Mouse (Mus musculus) limb, embryonic 14.5 days (tissue): ENCODE results near the gene Hcls1. TPM values are rescaled to one million over a fixed set of nuclear protein-coding genes. Genes with fewer than 3 reads are reported as not detected.

Experiments
- ATAC-seq: fragments of 200-750 bp; cut with Nextera tagmentation; 2 replicates; pipeline ENCODE4 v1.8.0; 2017; ENCODE audit warnings: low read depth, moderate number of reproducible peaks, moderate TSS enrichment; ENCODE audit not compliant: low FRiP score
- DNase-seq: peaks from one replicate; pipeline ENCODE4 v3.0.0-alpha.2; 2015; ENCODE audit warnings: low spot score
- H3K27ac ChIP-seq: fragments of 300-500 bp; sonication (generic); replicated peaks from 2 replicates; pipeline ENCODE4 v1.5.1; 2014; ENCODE audit warnings: low read depth, mild to moderate bottlenecking, low read length, moderate library complexity, mixed read lengths
- H3K27me3 ChIP-seq: fragments of 300-500 bp; sonication (generic); 2 replicates; pipeline ENCODE4 v1.6.1; 2014; ENCODE audit warnings: low read length, mixed read lengths; ENCODE audit not compliant: control insufficient read depth, insufficient read depth
- H3K36me3 ChIP-seq: fragments of 300-500 bp; sonication (generic); 2 replicates; pipeline ENCODE4 v1.6.1; 2014; ENCODE audit warnings: mild to moderate bottlenecking, low read length, moderate library complexity, mixed read lengths; ENCODE audit not compliant: control insufficient read depth, insufficient read depth
- H3K4me1 ChIP-seq: fragments of 300-500 bp; sonication (generic); 2 replicates; pipeline ENCODE4 v1.6.1; 2014; ENCODE audit warnings: antibody characterized with exemption, low read length, mixed read lengths; ENCODE audit not compliant: control insufficient read depth, insufficient read depth
- H3K4me2 ChIP-seq: fragments of 300-500 bp; sonication (generic); replicated peaks from 2 replicates; pipeline ENCODE4 v1.6.1; 2014; ENCODE audit warnings: low read depth, mild to moderate bottlenecking, low read length, moderate library complexity; ENCODE audit not compliant: severe bottlenecking
- H3K4me3 ChIP-seq: fragments of 300-500 bp; sonication (generic); replicated peaks from 2 replicates; pipeline ENCODE4 v1.5.1; 2014; ENCODE audit warnings: low read length
- H3K9ac ChIP-seq: fragments of 300-500 bp; sonication (generic); 2 replicates; pipeline ENCODE4 v1.6.1; 2014; ENCODE audit warnings: mild to moderate bottlenecking, low read depth, low read length, moderate library complexity; ENCODE audit not compliant: severe bottlenecking
- H3K9me3 ChIP-seq: fragments of 300-500 bp; sonication (generic); 2 replicates; pipeline ENCODE4 v1.6.1; 2016; ENCODE audit warnings: low read length; ENCODE audit not compliant: control insufficient read depth
- POLR2A ChIP-seq: fragments of 200-500 bp; IDR thresholded peaks from 2 replicates; pipeline ENCODE4 v1.8.0; 2012; ENCODE audit warnings: inconsistent platforms, mild to moderate bottlenecking, moderate library complexity, borderline replicate concordance; ENCODE audit not compliant: insufficient read depth, insufficient read length; ENCODE audit errors: extremely low read depth
- WGBS: fragments of 180-500 bp; shearing (Covaris S2); extraction: QIAGEN DNeasy Blood & Tissue Kit; methylation state at CpG from one replicate; pipeline ENCODE4 v1.1.7; 2014; 5-methylcytosine and 5-hydroxymethylcytosine counted together
- polyA plus RNA-seq, 2 experiments: library from polyadenylated mRNA; depleted of rRNA in 1 of 2; stranded (reverse) in 1 of 2; unstranded in 1 of 2; fragments of >200 nt; fragmentation: Nextera tagmentation in 1 of 2; extraction: Ambion mirVana in 1 of 2; gene quantifications; 2 replicates each; pipeline versions ENCODE4 v1.2.1 to v1.2.3; 2012 to 2014

Hcls1 gene
- polyA plus RNA-seq, 2 experiments: 3.3 to 7.7 TPM

DNA sequence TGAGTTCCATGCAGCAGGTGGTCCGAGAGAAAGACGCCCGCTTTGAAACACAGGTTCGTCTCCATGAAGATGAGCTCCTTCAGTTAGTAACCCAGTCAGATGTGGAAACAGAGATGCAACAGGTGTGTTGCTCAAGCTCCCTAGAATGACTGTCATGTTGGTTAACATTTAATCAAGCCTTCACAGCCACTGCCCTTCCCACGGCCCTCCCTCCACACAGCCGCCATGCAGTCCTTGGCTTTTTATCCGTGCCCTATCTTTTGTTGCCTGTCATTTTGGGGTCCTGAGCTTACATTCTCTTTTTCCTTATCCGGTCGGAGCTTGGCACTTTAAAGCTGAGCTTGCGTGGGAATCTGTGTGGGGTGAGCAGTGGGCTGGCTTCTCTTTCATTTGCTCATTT is 41.5 kb upstream of the Hcls1 start:
- Histone ChIP-seq H3K9ac (no peak overlapping the region), H3K27ac (no peak overlapping the region), H3K9me3 (no peaks in the 10 kb centered on the region), H3K27me3 (no peaks in the 10 kb centered on the region), H3K4me3 (no peak overlapping the region), H3K4me1 (no peaks in the 10 kb centered on the region), H3K36me3 (peaks cover 83% of the 10 kb centered on the region), H3K4me2 (no peak overlapping the region)
- DNase-seq: no peak
- no peak for ATAC-seq
- WGBS: 94% methylated on average over 10 of the region's 10 CpGs
- no peak for TF ChIP-seq POLR2A

GRCm38 (mm10) chr16:36896712-36897111 is 38.1 kb upstream of the Hcls1 start:
- peaks cover 86% of the 10 kb centered on the region for H3K36me3 ChIP-seq
- H3K27ac ChIP-seq: no peak overlapping the region
- H3K9ac ChIP-seq: no peak overlapping the region
- no peak overlapping the region for H3K4me3 ChIP-seq
- no peaks in the 10 kb centered on the region for H3K27me3 ChIP-seq
- no peak overlapping the region for H3K4me2 ChIP-seq
- no peak for TF ChIP-seq POLR2A
- WGBS: 90% methylated on average over 6 of the region's 6 CpGs
- no peak for DNase-seq
- ATAC-seq: no peak
- no peaks in the 10 kb centered on the region for H3K9me3 ChIP-seq
- no peaks in the 10 kb centered on the region for H3K4me1 ChIP-seq

DNA sequence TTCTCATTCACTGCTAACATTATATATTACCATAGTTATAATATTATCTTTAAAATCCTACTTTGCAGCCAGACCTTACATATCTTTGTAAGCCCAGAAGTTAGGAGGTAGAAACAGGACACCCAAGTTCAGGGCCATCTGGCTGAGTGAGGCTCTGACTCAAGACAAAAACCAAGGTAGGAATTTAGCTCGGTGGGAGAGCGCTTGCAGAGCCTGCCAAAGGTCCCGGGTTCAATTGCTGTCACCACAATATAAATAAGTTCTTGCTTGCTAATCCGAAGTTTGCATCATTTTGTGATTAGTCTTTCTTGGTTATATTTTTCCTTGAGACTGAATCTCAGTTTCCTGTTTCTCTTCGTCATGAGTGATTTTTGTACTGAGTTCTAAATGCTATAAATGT is 31.6 kb upstream of the Hcls1 start:
- H3K9me3 ChIP-seq: no peaks in the 10 kb centered on the region
- H3K36me3 ChIP-seq: peaks cover 70% of the 10 kb centered on the region
- ATAC-seq: no peak
- no peak overlapping the region for H3K4me2 ChIP-seq
- H3K9ac ChIP-seq: no peak overlapping the region
- DNase-seq: no peak
- TF ChIP-seq POLR2A: no peak
- H3K27ac ChIP-seq: no peak overlapping the region
- WGBS: 95% methylated on average over 5 of the region's 5 CpGs
- H3K4me1 ChIP-seq: no peaks in the 10 kb centered on the region
- no peaks in the 10 kb centered on the region for H3K27me3 ChIP-seq
- no peak overlapping the region for H3K4me3 ChIP-seq

- no peaks in the 10 kb centered on the region for H3K27me3 ChIP-seq
- WGBS: 82% methylated on average over 10 of the region's 10 CpGs
- TF ChIP-seq POLR2A: no peak
- H3K4me1 ChIP-seq: no peaks in the 10 kb centered on the region
- H3K9ac ChIP-seq: no peak overlapping the region
- H3K4me2 ChIP-seq: no peak overlapping the region
- DNase-seq (no peak), ATAC-seq (no peak)
- H3K27ac ChIP-seq: no peak overlapping the region
- peaks cover 69% of the 10 kb centered on the region for H3K36me3 ChIP-seq
- no peaks in the 10 kb centered on the region for H3K9me3 ChIP-seq
- H3K4me3 ChIP-seq: no peak overlapping the region
Observed at GRCm38 (mm10) chr16:36911909-36912308, 22.9 kb upstream of the Hcls1 start.

- no peak for TF ChIP-seq POLR2A
- Histone ChIP-seq H3K4me1 (no peaks in the 10 kb centered on the region), H3K4me2 (no peak overlapping the region), H3K9me3 (no peaks in the 10 kb centered on the region), H3K27ac (no peak overlapping the region), H3K4me3 (no peak overlapping the region), H3K9ac (no peak overlapping the region), H3K27me3 (no peaks in the 10 kb centered on the region), H3K36me3 (peaks cover 73% of the 10 kb centered on the region)
- ATAC-seq (no peak), DNase-seq (no peak)
- WGBS: 87% methylated on average over 13 of the region's 13 CpGs
Observed at GRCm38 (mm10) chr16:36912311-36912710, 22.5 kb upstream of the Hcls1 start.

GRCm38 (mm10) chr16:36914195-36914594 is 20.6 kb upstream of the Hcls1 start:
- H3K27me3 ChIP-seq: no peaks in the 10 kb centered on the region
- H3K27ac ChIP-seq: no peak overlapping the region
- 75% methylated on average over 5 of the region's 5 CpGs for WGBS
- H3K36me3 ChIP-seq: peaks cover 79% of the 10 kb centered on the region
- no peak overlapping the region for H3K4me2 ChIP-seq
- TF ChIP-seq POLR2A: no peak
- H3K4me3 ChIP-seq: no peak overlapping the region
- H3K9me3 ChIP-seq: no peaks in the 10 kb centered on the region
- H3K4me1 ChIP-seq: no peaks in the 10 kb centered on the region
- 0 out of 2 replicates have a peak, but pooled peaks have one; percentile 23 for ATAC-seq
- DNase-seq: no peak
- H3K9ac ChIP-seq: no peak overlapping the region
